Mouse (Mus musculus) liver, postnatal 0 days (tissue): ENCODE results near the gene Olfr694. TPM values are rescaled to one million over a fixed set of nuclear protein-coding genes. Genes with fewer than 3 reads are reported as not detected.
"Not testable (repeated sequence)": the region's sequence is repeated elsewhere in the genome, so short reads cannot be mapped to it uniquely, and the experiment has no call there.

Source experiments
- ATAC-seq: fragments of 200-750 bp; cut with Nextera tagmentation; 2 replicates; pipeline ENCODE4 v1.8.0; 2017; ENCODE audit warnings: mild to moderate bottlenecking, moderate library complexity
- DNase-seq: peaks from one replicate; pipeline ENCODE4 v3.0.0-alpha.2; 2016
- H3K27ac ChIP-seq: fragments of 300-500 bp; sonication (generic); 2 replicates; pipeline ENCODE4 v1.5.1; 2014; ENCODE audit warnings: antibody characterized with exemption, moderate library complexity, mild to moderate bottlenecking, low read depth
- H3K27me3 ChIP-seq: fragments of 300-500 bp; sonication (generic); 2 replicates; pipeline ENCODE4 v1.6.1; 2014; ENCODE audit warnings: low read length, control low read depth, mixed read lengths; ENCODE audit not compliant: insufficient read depth
- H3K36me3 ChIP-seq: fragments of 300-500 bp; sonication (generic); replicated peaks from 2 replicates; pipeline ENCODE4 v1.6.1; 2014; ENCODE audit warnings: mild to moderate bottlenecking, control low read depth, low read length, moderate library complexity, mixed read lengths; ENCODE audit not compliant: insufficient read depth
- H3K4me1 ChIP-seq: fragments of 300-500 bp; sonication (generic); 2 replicates; pipeline ENCODE4 v1.6.1; 2014; ENCODE audit warnings: antibody characterized with exemption, mild to moderate bottlenecking, control low read depth; ENCODE audit not compliant: insufficient read depth
- H3K4me2 ChIP-seq: fragments of 300-500 bp; sonication (generic); 2 replicates; pipeline ENCODE4 v1.6.1; 2014; ENCODE audit warnings: low read depth, mild to moderate bottlenecking, low read length, moderate library complexity, mixed read lengths
- H3K4me3 ChIP-seq: fragments of 300-500 bp; sonication (generic); 2 replicates; pipeline ENCODE4 v1.5.1; 2014; ENCODE audit warnings: low read depth, low read length
- H3K9ac ChIP-seq: fragments of 300-500 bp; sonication (generic); replicated peaks from 2 replicates; pipeline ENCODE4 v1.6.1; 2014; ENCODE audit warnings: mild to moderate bottlenecking, moderate library complexity
- H3K9me3 ChIP-seq: fragments of 300-500 bp; sonication (generic); 2 replicates; pipeline ENCODE4 v1.6.1; 2016; ENCODE audit warnings: mild to moderate bottlenecking, control low read depth, low read length, mixed read lengths
- CTCF ChIP-seq: sonication (generic); IDR thresholded peaks from 2 replicates; pipeline ENCODE4 v1.5.1; 2016; ENCODE audit warnings: antibody characterized with exemption, low read depth
- EP300 ChIP-seq: IDR thresholded peaks from 2 replicates; pipeline ENCODE4 v1.6.1; 2016; ENCODE audit warnings: antibody characterized with exemption, low read depth, mild to moderate bottlenecking
- WGBS: fragments of 180-500 bp; shearing (Covaris S2); extraction: QIAGEN DNeasy Blood & Tissue Kit; methylation state at CpG from one replicate; pipeline ENCODE4 v1.1.7; 2014; ENCODE audit not compliant: insufficient replicate concordance; 5-methylcytosine and 5-hydroxymethylcytosine counted together
- polyA plus RNA-seq: library from polyadenylated mRNA; unstranded; fragments of >200 nt; fragmentation: Nextera tagmentation; extraction: Ambion mirVana; gene quantifications from 2 replicates; pipeline ENCODE4 v1.2.1, GENCODE M21; 2015

Olfr694 gene
- not detected in 2 replicates for polyA plus RNA-seq

DNA sequence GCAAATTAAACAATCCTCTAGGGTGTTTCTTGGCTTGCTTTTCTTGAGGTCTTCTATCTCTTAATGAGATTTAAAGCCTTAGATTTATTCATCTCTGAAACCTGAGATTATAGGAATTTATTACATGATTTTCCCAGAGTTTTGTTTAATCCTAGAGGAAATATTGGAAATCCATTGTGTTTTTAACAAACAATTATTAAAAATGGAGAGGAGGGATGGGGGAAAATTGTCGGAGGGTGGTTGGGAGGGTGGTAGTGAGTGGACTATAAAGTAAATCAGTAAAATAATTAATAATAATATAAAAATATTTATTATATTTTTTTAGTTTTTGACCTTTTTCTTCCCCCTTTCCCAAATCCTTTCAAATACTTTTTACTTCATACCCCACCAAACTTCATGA lies at the start of gene Olfr694:
Gene Olfr694 (minus strand): TSS at position 101 of the 400 bp plus-strand sequence.
- Histone ChIP-seq H3K9me3 (no peaks in the 10 kb centered on the region), H3K36me3 (no peaks in the 10 kb centered on the region), H3K27me3 (no peaks in the 10 kb centered on the region), H3K4me1 (no peaks in the 10 kb centered on the region), H3K27ac (no peak within 1 kb of the TSS), H3K9ac (no peak within 1 kb of the TSS), H3K4me2 (no peak within 1 kb of the TSS), H3K4me3 (no peak within 1 kb of the TSS)
- WGBS: 86% methylated on average over 1 of the region's 1 CpGs
- no peak for DNase-seq
- ATAC-seq: no peak
- TF ChIP-seq EP300 (no peak), CTCF (no peak)

DNA sequence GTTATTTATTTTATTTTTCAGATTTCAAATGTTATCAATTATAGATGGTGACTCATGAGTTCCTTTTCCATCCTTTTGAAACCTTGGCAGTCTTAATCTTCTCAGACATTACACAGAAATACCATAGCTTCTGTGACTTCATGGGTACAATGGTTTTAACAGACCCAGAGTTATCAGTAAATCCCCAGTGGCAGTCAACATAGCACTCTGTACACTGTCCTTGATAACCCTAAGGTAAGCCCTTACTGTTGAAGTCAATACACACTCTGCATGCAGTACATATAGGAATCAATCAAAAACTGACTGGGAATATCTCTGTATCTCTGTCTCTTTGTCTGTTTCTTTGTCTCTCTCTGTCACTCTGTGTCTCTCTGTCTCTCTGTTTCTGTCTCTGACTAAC lies 45.4 kb upstream of the Olfr694 start:
- Histone ChIP-seq H3K9me3 (no peaks in the 10 kb centered on the region), H3K4me1 (no peaks in the 10 kb centered on the region), H3K27ac (no peak overlapping the region), H3K27me3 (no peaks in the 10 kb centered on the region), H3K4me3 (no peak overlapping the region), H3K4me2 (no peak overlapping the region), H3K9ac (no peak overlapping the region), H3K36me3 (no peaks in the 10 kb centered on the region)
- ATAC-seq: no peak
- DNase-seq: no peak
- TF ChIP-seq EP300 (no peak), CTCF (no peak)

DNA sequence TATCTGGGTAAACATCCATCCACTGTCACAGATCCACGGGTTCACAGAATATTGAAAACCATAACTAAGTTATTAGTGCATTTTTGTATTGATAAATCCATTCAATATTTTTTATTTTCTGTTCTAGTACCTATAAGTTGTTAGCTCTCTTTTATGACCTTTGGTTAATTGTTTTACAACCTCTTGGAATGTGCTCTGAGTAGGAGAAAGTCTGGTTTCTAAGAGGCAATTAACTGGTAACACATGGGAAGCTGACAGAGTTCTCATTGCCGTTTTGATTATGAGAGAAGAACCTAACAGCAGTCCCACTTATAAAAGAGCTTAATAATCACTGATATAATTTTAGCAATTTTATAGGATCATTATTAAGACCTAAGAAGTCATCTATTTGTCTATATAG lies 42.1 kb upstream of the Olfr694 start:
- Histone ChIP-seq H3K9ac (no peak overlapping the region), H3K4me1 (no peaks in the 10 kb centered on the region), H3K27ac (no peak overlapping the region), H3K4me2 (no peak overlapping the region), H3K4me3 (no peak overlapping the region), H3K36me3 (no peaks in the 10 kb centered on the region), H3K27me3 (no peaks in the 10 kb centered on the region), H3K9me3 (no peaks in the 10 kb centered on the region)
- TF ChIP-seq CTCF: no peak
- TF ChIP-seq EP300: no peak
- 59% methylated on average over 2 of the region's 2 CpGs for WGBS
- DNase-seq: no peak
- no peak for ATAC-seq

DNA sequence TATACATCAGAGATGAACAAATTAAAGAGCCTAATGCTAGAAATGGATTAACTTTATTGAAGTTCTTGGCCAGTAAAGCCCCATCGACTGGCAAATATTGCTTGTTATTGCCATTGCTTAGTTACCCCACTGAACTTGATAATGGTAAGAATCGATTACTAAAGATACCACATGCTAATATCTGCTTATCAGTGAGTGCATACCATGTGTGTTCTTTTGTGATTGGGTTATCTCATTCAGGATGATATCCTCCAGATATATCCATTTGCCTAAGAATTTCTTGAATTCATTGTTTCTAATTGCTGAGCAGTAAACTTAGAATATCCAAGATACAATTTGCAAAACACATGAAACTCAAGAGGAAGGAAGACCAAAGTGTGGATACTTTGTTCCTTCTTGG lies 34.0 kb upstream of the Olfr694 start:
- not testable (repeated sequence) for H3K9ac ChIP-seq, H3K4me3 ChIP-seq, H3K9me3 ChIP-seq, H3K4me1 ChIP-seq, H3K36me3 ChIP-seq, H3K4me2 ChIP-seq, H3K27me3 ChIP-seq, ATAC-seq, DNase-seq, H3K27ac ChIP-seq
- WGBS: 65% methylated on average over 2 of the region's 2 CpGs

DNA sequence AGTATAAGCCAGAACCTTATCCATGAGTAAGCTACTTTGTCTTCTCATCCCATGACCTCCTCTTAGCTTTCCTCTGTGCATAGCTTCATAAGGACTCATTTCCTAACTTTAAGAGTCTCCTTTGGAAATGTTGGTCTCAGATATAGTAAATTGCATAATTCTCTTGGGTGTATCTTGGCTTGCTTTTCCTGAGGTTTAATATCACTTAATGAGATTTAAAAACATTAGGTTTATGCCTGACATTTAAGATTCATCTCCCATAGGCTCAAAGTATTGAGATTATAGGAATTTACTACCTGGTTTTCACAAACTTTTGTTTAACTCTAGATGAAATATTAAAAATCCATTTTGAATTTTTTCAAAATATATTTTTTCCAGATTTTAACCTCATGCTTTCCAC lies 24.7 kb upstream of the Olfr694 start, which contains the start of gene Olfr695:
Gene Olfr695 (minus strand): TSS at position 101 of the 400 bp plus-strand sequence.
- no peaks in the 10 kb centered on the region for H3K27me3 ChIP-seq
- H3K27ac ChIP-seq: no peak within 1 kb of the TSS
- H3K4me2 ChIP-seq: no peak within 1 kb of the TSS
- TF ChIP-seq EP300: no peak
- no peak for TF ChIP-seq CTCF
- DNase-seq (no peak), ATAC-seq (no peak)
- H3K4me3 ChIP-seq: no peak within 1 kb of the TSS
- no peaks in the 10 kb centered on the region for H3K36me3 ChIP-seq
- no peak within 1 kb of the TSS for H3K9ac ChIP-seq
- H3K9me3 ChIP-seq: no peaks in the 10 kb centered on the region
- H3K4me1 ChIP-seq: no peaks in the 10 kb centered on the region

DNA sequence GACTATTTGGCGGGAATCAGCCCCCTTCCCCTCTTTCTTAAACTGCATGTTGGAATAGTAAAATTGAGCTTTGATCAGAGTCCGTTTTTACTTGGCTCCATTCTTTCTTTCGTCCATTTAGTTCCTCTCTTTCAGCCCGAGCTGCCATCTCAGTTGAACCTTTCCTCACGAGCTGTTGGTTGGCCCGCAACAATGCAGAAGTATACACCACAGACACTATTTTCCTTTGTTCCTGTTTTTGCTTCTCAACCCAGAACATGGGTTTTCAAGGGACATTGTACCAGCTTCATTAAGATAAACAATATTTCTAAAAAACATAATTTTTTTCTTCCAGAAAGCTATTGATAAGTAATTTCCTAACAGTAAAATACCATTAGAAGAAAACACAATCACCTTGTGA lies 19.8 kb upstream of the Olfr694 start:
- Histone ChIP-seq H3K27ac (no peak overlapping the region), H3K9ac (no peak overlapping the region), H3K4me3 (no peak overlapping the region), H3K9me3 (no peaks in the 10 kb centered on the region), H3K36me3 (no peaks in the 10 kb centered on the region), H3K27me3 (no peaks in the 10 kb centered on the region), H3K4me2 (no peak overlapping the region), H3K4me1 (no peaks in the 10 kb centered on the region)
- WGBS: 52% methylated on average over 6 of the region's 6 CpGs
- DNase-seq: no peak
- TF ChIP-seq CTCF (no peak), EP300 (no peak)
- ATAC-seq: no peak

DNA sequence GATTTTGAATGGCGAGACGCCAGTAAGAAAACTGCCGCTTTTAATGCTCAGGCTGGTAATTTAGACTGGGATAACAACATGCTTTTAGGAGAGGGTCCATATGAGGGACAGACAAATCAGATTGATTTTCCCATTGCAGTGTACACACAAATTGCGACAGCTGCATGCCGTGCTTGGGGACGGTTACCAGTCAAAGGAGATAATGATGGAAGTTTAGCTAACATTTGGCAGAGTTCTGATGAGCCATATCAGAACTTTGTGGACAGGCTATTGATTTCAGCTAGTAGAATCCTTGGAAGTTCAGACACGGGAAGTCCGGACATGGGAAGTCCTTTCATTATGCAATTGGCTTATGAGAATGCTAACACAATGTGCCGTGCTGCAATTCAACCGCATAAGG lies 16.1 kb upstream of the Olfr694 start:
- DNase-seq (peak; percentile 18), ATAC-seq (peak; percentile 88)
- not testable (repeated sequence) for H3K9ac ChIP-seq, H3K27ac ChIP-seq, H3K36me3 ChIP-seq, H3K9me3 ChIP-seq, H3K4me2 ChIP-seq, H3K4me1 ChIP-seq, H3K4me3 ChIP-seq, H3K27me3 ChIP-seq
- 69% methylated on average over 10 of the region's 10 CpGs for WGBS
